Mouse (Mus musculus): Measurements from ENCODE around the gene Itga9.
A peak's percentile ranks its signal among the peaks of the same experiment; 100 is the strongest.

Gene Itga9

GRCm38 (mm10) chr9:118776880-118777438 lies 170.5 kb downstream of the Itga9 start:
- no peak for DNase-seq (ENCODE audit: low spot score)

GRCm38 (mm10) chr9:118778596-118778995 lies 172.1 kb downstream of the Itga9 start:
- no peak for DNase-seq (ENCODE audit: low spot score)

GRCm38 (mm10) chr9:118784621-118785020 lies 178.1 kb downstream of the Itga9 start:
- no peak for DNase-seq (ENCODE audit: low spot score)

- no peak for DNase-seq (ENCODE audit: low spot score)
Observed at GRCm38 (mm10) chr9:118785816-118786215, 179.3 kb downstream of the Itga9 start.

- no peak for DNase-seq (ENCODE audit: low spot score)
Observed at GRCm38 (mm10) chr9:118788869-118789281, 182.4 kb downstream of the Itga9 start.

GRCm38 (mm10) chr9:118791231-118791630 lies 184.7 kb downstream of the Itga9 start:
- DNase-seq (ENCODE audit: low spot score), result no peak

- no peak for DNase-seq (ENCODE audit: low spot score)
Observed at GRCm38 (mm10) chr9:118793151-118793785, 186.8 kb downstream of the Itga9 start.

GRCm38 (mm10) chr9:118794668-118795067 lies 188.2 kb downstream of the Itga9 start:
- peak; percentile 63 for DNase-seq (ENCODE audit: low spot score)

GRCm38 (mm10) chr9:118795304-118795703 lies 188.8 kb downstream of the Itga9 start:
- peak; percentile 76 for DNase-seq (ENCODE audit: low spot score)

- DNase-seq (ENCODE audit: low spot score), result no peak
Observed at GRCm38 (mm10) chr9:118799105-118799504, 192.6 kb downstream of the Itga9 start.

- no peak for DNase-seq (ENCODE audit: low spot score)
Observed at GRCm38 (mm10) chr9:118801176-118801909, 194.9 kb downstream of the Itga9 start.

- no peak for DNase-seq (ENCODE audit: low spot score)
Observed at GRCm38 (mm10) chr9:118801910-118802287, 195.4 kb downstream of the Itga9 start.

- no peak for DNase-seq (ENCODE audit: low spot score)
Observed at GRCm38 (mm10) chr9:118802380-118802779, 195.9 kb downstream of the Itga9 start.

GRCm38 (mm10) chr9:118805740-118806139 lies 199.2 kb downstream of the Itga9 start:
- no peak for DNase-seq (ENCODE audit: low spot score)

GRCm38 (mm10) chr9:118807669-118808068 lies 201.2 kb downstream of the Itga9 start:
- DNase-seq (ENCODE audit: low spot score), result no peak

GRCm38 (mm10) chr9:118812221-118812620 lies 205.7 kb downstream of the Itga9 start:
- no peak for DNase-seq (ENCODE audit: low spot score)

GRCm38 (mm10) chr9:118813492-118813891 lies 207.0 kb downstream of the Itga9 start:
- DNase-seq (ENCODE audit: low spot score), result no peak

GRCm38 (mm10) chr9:118814056-118814455 lies 207.6 kb downstream of the Itga9 start:
- no peak for DNase-seq (ENCODE audit: low spot score)

GRCm38 (mm10) chr9:118814461-118814860 lies 208.0 kb downstream of the Itga9 start:
- no peak for DNase-seq (ENCODE audit: low spot score)

- DNase-seq (ENCODE audit: low spot score), result no peak
Observed at GRCm38 (mm10) chr9:118815543-118815942, 209.1 kb downstream of the Itga9 start.

- no peak for DNase-seq (ENCODE audit: low spot score)
Observed at GRCm38 (mm10) chr9:118818508-118818907, 212.0 kb downstream of the Itga9 start.

GRCm38 (mm10) chr9:118821220-118822185 lies 215.0 kb downstream of the Itga9 start:
- DNase-seq (ENCODE audit: low spot score), result peak; percentile 80
